Mouse (Mus musculus) liver, adult 2 months (tissue): Measurements from ENCODE around the gene Cyb5r4. TPM values are rescaled to one million over a fixed set of nuclear protein-coding genes. Genes with fewer than 3 reads are reported as not detected.
"Not testable (repeated sequence)": the region's sequence is repeated elsewhere in the genome, so short reads cannot be mapped to it uniquely, and the experiment has no call there.

Experiments
- DNase-seq: peaks from one replicate; pipeline ENCODE4 v3.0.0-alpha.2; 2011; ENCODE audit warnings: low read depth, low spot score; ENCODE audit errors: extremely low read depth
- H3K27ac ChIP-seq: fragments of 200-500 bp; replicated peaks from 2 replicates; pipeline ENCODE4 v1.5.1; 2012; ENCODE audit warnings: low read depth, mild to moderate bottlenecking, control low read depth, inconsistent platforms, low read length; ENCODE audit not compliant: insufficient read depth
- H3K27me3 ChIP-seq: fragments of 200-500 bp; 2 replicates; pipeline ENCODE4 v1.6.1; 2012; ENCODE audit warnings: mild to moderate bottlenecking, moderate library complexity, low read length, inconsistent platforms; ENCODE audit not compliant: control insufficient read depth, insufficient read depth
- H3K36me3 ChIP-seq: fragments of 200-500 bp; 2 replicates; pipeline ENCODE4 v1.6.1; 2012; ENCODE audit warnings: low read length, inconsistent platforms; ENCODE audit not compliant: control insufficient read depth, insufficient read depth
- H3K4me1 ChIP-seq: fragments of 200-500 bp; 2 replicates; pipeline ENCODE4 v1.6.1; 2011; ENCODE audit warnings: low read length; ENCODE audit not compliant: control insufficient read depth, insufficient read depth
- H3K4me3 ChIP-seq: fragments of 200-500 bp; 2 replicates; pipeline ENCODE4 v1.5.1; 2011; ENCODE audit warnings: low read depth, mild to moderate bottlenecking, control low read depth, low read length, moderate library complexity; ENCODE audit not compliant: insufficient read depth
- H3K79me2 ChIP-seq: fragments of 200-500 bp; 2 replicates; pipeline ENCODE4 v1.6.1; 2012; ENCODE audit warnings: inconsistent platforms, mild to moderate bottlenecking, low read length, moderate library complexity; ENCODE audit not compliant: control insufficient read depth, insufficient read depth
- H3K9ac ChIP-seq: fragments of 200-500 bp; 2 replicates; pipeline ENCODE4 v1.6.1; 2012; ENCODE audit warnings: low read depth, mild to moderate bottlenecking, control low read depth, inconsistent platforms, low read length
- CTCF ChIP-seq: fragments of 200-500 bp; IDR thresholded peaks from 2 replicates; pipeline ENCODE4 v1.5.1; 2011; ENCODE audit warnings: low read depth, low read length, control low read depth
- POLR2A ChIP-seq: fragments of 200-500 bp; IDR thresholded peaks from 2 replicates; pipeline ENCODE4 v1.6.1; 2011; ENCODE audit warnings: low read length, control low read depth; ENCODE audit not compliant: insufficient read depth; ENCODE audit errors: extremely low read depth
- WGBS: fragments of 180-500 bp; shearing (Covaris S2); methylation state at CpG from one replicate; pipeline ENCODE4 v1.1.7; 2018; 5-methylcytosine and 5-hydroxymethylcytosine counted together
- polyA plus RNA-seq: library from polyadenylated mRNA; depleted of rRNA; stranded (reverse); fragments of >200 nt; gene quantifications from 2 replicates; pipeline ENCODE4 v1.2.3, GENCODE M21; 2012; rRNA removed
- total RNA-seq: library from RNA; depleted of rRNA; stranded (reverse); fragments of >200 nt; gene quantifications from 2 replicates; pipeline ENCODE4 v1.2.3, GENCODE M21; 2014; rRNA removed

Cyb5r4 gene
- total RNA-seq = 27.5 and 30.0 TPM in 2 replicates
- polyA plus RNA-seq = 5.8 and 6.6 TPM in 2 replicates

DNA sequence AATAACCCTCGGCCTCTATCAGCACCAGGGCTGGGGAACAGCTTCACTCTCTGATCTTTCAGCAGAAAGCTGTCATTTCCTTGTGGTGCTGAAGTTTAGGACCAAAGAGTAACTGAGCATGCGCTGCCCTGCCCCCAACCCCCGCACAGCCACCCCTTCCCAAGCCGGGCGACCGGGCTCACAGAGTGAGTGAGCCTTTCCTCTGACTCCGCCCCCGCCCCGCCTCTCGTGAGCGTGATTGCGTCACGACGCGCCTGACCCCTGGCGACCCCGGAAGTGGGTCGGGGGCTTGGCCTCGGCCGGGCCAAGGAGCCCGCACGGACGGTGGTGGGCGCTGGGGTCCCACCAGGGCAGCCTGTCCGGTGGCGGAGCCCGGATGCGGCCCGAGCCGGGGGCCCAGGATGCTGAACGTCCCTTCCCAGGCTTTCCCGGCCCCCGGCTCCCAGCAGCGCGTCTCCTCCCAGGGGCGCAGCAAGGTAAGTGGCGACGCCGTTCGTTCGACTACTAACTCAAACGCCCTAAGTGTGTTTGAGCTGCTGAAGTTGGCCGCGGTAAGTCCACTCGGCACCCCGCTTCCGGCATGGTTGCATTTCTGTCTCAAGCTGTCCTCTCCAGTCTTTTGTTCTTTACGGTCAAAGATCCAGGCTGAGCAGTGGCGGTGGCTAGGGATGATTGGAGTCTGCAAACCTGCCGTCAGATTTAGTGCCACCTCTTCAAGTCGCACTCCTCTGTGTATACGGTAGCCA, at the start of gene Cyb5r4:
Cyb5r4 (plus strand) TSS at position 237 of the 746 bp plus-strand sequence.
- Histone ChIP-seq H3K27ac (peak within 1 kb of the TSS; percentile 69), H3K79me2 (peaks cover 8% of the 10 kb centered on the region; the same call in 1 of the 2 replicates), H3K27me3 (no peaks in the 10 kb centered on the region), H3K36me3 (no peaks in the 10 kb centered on the region), H3K4me1 (peaks cover 5% of the 10 kb centered on the region; the same call in 1 of the 2 replicates), H3K9ac (peak within 1 kb of the TSS; percentile 85), H3K4me3 (peak within 1 kb of the TSS; percentile 59)
- TF ChIP-seq CTCF (no peak), POLR2A (peak; percentile 76; the same call in 1 of the 2 replicates)
- peak; percentile 89 for DNase-seq
- WGBS = under 1% methylated on average over 52 of the region's 52 CpGs

GRCm38 (mm10) chr9:86972471-86972870, 49.3 kb upstream of the Cyb5r4 start:
- not testable (repeated sequence) for H3K4me1 ChIP-seq, DNase-seq, H3K79me2 ChIP-seq, H3K36me3 ChIP-seq, H3K27ac ChIP-seq, H3K9ac ChIP-seq, H3K27me3 ChIP-seq, H3K4me3 ChIP-seq

- Histone ChIP-seq H3K9ac (no peak overlapping the region), H3K4me3 (no peak overlapping the region), H3K79me2 (no peaks in the 10 kb centered on the region), H3K27ac (no peak overlapping the region), H3K4me1 (no peaks in the 10 kb centered on the region), H3K36me3 (no peaks in the 10 kb centered on the region), H3K27me3 (no peaks in the 10 kb centered on the region)
- TF ChIP-seq POLR2A = no peak
- TF ChIP-seq CTCF = no peak
- WGBS = 62% methylated on average over 4 of the region's 4 CpGs
- no peak for DNase-seq
These were observed 48.3 kb upstream of the Cyb5r4 start for GRCm38 (mm10) chr9:86973562-86973961.

GRCm38 (mm10) chr9:86976896-86977295, 44.9 kb upstream of the Cyb5r4 start:
- TF ChIP-seq POLR2A (no peak), CTCF (no peak)
- H3K4me1 ChIP-seq = no peaks in the 10 kb centered on the region
- H3K27ac ChIP-seq = no peak overlapping the region
- no peak for DNase-seq
- H3K36me3 ChIP-seq = no peaks in the 10 kb centered on the region
- H3K79me2 ChIP-seq = no peaks in the 10 kb centered on the region
- H3K4me3 ChIP-seq = no peak overlapping the region
- 71% methylated on average over 4 of the region's 4 CpGs for WGBS
- H3K9ac ChIP-seq = no peak overlapping the region
- H3K27me3 ChIP-seq = no peaks in the 10 kb centered on the region; the same call in 1 of the 2 replicates

GRCm38 (mm10) chr9:86978257-86978907, 43.4 kb upstream of the Cyb5r4 start:
- no peaks in the 10 kb centered on the region for H3K36me3 ChIP-seq
- TF ChIP-seq POLR2A = no peak
- TF ChIP-seq CTCF = no peak
- H3K27ac ChIP-seq = no peak overlapping the region
- H3K9ac ChIP-seq = no peak overlapping the region
- no peaks in the 10 kb centered on the region for H3K4me1 ChIP-seq
- no peak overlapping the region for H3K4me3 ChIP-seq
- no peak for DNase-seq
- WGBS = 66% methylated on average over 7 of the region's 7 CpGs
- no peaks in the 10 kb centered on the region; the same call in 1 of the 2 replicates for H3K27me3 ChIP-seq
- no peaks in the 10 kb centered on the region for H3K79me2 ChIP-seq

GRCm38 (mm10) chr9:86980048-86980447, 41.8 kb upstream of the Cyb5r4 start:
- no peaks in the 10 kb centered on the region; the same call in 1 of the 2 replicates for H3K27me3 ChIP-seq
- no peak overlapping the region for H3K27ac ChIP-seq
- H3K4me3 ChIP-seq = no peak overlapping the region
- no peak overlapping the region for H3K9ac ChIP-seq
- TF ChIP-seq CTCF (no peak), POLR2A (no peak)
- H3K4me1 ChIP-seq = no peaks in the 10 kb centered on the region
- no peaks in the 10 kb centered on the region for H3K36me3 ChIP-seq
- no peak for DNase-seq
- H3K79me2 ChIP-seq = no peaks in the 10 kb centered on the region
